ENCODE assay signal across 8 mouse cellular contexts in the genomic region with DNA sequence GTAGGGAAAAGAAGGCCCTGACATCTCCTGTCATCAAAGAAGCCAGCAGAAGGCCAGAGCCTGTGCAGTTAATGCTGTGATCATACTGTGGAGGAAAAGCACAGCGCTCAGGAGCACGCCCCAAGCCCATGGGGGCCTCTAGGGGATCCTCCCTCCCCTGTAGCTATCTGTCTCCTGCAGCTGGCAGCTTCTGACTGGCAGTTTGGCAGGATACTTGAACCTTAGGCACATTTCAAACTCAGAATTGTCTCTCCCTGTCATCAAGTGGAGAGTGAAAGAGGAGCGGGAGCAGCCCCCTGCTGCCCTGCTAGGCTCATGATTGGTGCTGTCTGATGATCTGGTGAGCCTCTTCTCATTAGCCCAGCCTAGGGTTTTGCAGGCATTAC. TPM values are rescaled to one million over a fixed set of nuclear protein-coding genes. Genes with fewer than 3 reads are reported as not detected.
DNase-seq lines count a peak whose midpoint lies in the region; ATAC-seq lines count a peak whose summit lies in the region.

No protein-coding gene starts in this region.

- H3K4me2 ChIP-seq in midbrain, embryonic 11.5 days, result no peak overlapping the region
- H3K4me2 ChIP-seq in stomach, embryonic 16.5 days (ENCODE audit: low read depth, low read length), result no peak overlapping the region

- H3K36me3 ChIP-seq in midbrain, embryonic 10.5 days, result no peaks in the 10 kb centered on the region
- no peaks in the 10 kb centered on the region for H3K36me3 ChIP-seq in midbrain, embryonic 11.5 days (ENCODE audit: control insufficient read depth, insufficient read depth, low read length)
- no peaks in the 10 kb centered on the region for H3K36me3 ChIP-seq in stomach, embryonic 16.5 days (ENCODE audit: control insufficient read depth, insufficient read depth, low read length)

- DNase-seq in midbrain, embryonic 10.5 days (ENCODE audit: low spot score), result no peak
- no peak for DNase-seq in midbrain, embryonic 11.5 days (ENCODE audit: low spot score, missing footprints)
- peak; percentile 94 for DNase-seq in heart, adult 11 months
- peak; percentile 91 for DNase-seq in liver
- no peak for DNase-seq in cerebellum, adult 8-10 months
- no peak for DNase-seq in right cerebral cortex, adult 18-20 months
- no peak for DNase-seq in left cerebral cortex, postnatal 14 days (ENCODE audit: low spot score in 2 of 2)

- H3K4me1 ChIP-seq in midbrain, embryonic 10.5 days, result peaks cover 22% of the 10 kb centered on the region
- no peaks in the 10 kb centered on the region for H3K4me1 ChIP-seq in midbrain, embryonic 11.5 days (ENCODE audit: control insufficient read depth, insufficient read depth, low read length)
- H3K4me1 ChIP-seq in stomach, embryonic 16.5 days (ENCODE audit: control insufficient read depth, insufficient read depth, low read length), result peaks cover 13% of the 10 kb centered on the region; the same call in 1 of the 2 replicates

- no peak for ATAC-seq in midbrain, embryonic 11.5 days (ENCODE audit: low FRiP score)
- peak; percentile 71 for ATAC-seq in stomach, embryonic 16.5 days (ENCODE audit: insufficient read depth, low FRiP score)

- no peaks in the 10 kb centered on the region for H3K9me3 ChIP-seq in midbrain, embryonic 10.5 days (replicated peaks)
- H3K9me3 ChIP-seq in midbrain, embryonic 11.5 days (ENCODE audit: control insufficient read depth, low read length), result no peaks in the 10 kb centered on the region
- no peaks in the 10 kb centered on the region for H3K9me3 ChIP-seq in stomach, embryonic 16.5 days (replicated peaks; ENCODE audit: control insufficient read depth, low read length)

- no peak overlapping the region for H3K9ac ChIP-seq in midbrain, embryonic 11.5 days (ENCODE audit: low read length)
- no peak overlapping the region for H3K9ac ChIP-seq in stomach, embryonic 16.5 days (ENCODE audit: low read length)

- no peak overlapping the region for H3K4me3 ChIP-seq in midbrain, embryonic 10.5 days
- H3K4me3 ChIP-seq in midbrain, embryonic 11.5 days (ENCODE audit: low read depth, low read length), result no peak overlapping the region
- H3K4me3 ChIP-seq in stomach, embryonic 16.5 days (replicated peaks; ENCODE audit: low read length), result no peak overlapping the region

- H3K27ac ChIP-seq in midbrain, embryonic 10.5 days (replicated peaks), result peak overlapping the region; percentile 43
- no peak overlapping the region for H3K27ac ChIP-seq in midbrain, embryonic 11.5 days (ENCODE audit: low read depth, low read length)
- H3K27ac ChIP-seq in stomach, embryonic 16.5 days (ENCODE audit: low read length), result peak overlapping the region; percentile 31; the same call in 1 of the 2 replicates

- intact Hi-C loops in left cerebral cortex, postnatal 14 days (cut with DNase I), result no loop called here

- no peaks in the 10 kb centered on the region for H3K27me3 ChIP-seq in midbrain, embryonic 10.5 days (ENCODE audit: low read depth, poor library complexity, severe bottlenecking)
- no peaks in the 10 kb centered on the region for H3K27me3 ChIP-seq in midbrain, embryonic 11.5 days (ENCODE audit: control insufficient read depth, insufficient read depth, low read length)
- no peaks in the 10 kb centered on the region for H3K27me3 ChIP-seq in stomach, embryonic 16.5 days (ENCODE audit: control insufficient read depth, insufficient read depth, low read length)

- WGBS in midbrain, embryonic 10.5 days, result 80% methylated on average over 3 of the region's 3 CpGs
- WGBS in midbrain, embryonic 11.5 days, result 58% methylated on average over 3 of the region's 3 CpGs
- 81% methylated on average over 3 of the region's 3 CpGs for WGBS in stomach, embryonic 16.5 days

RNA-seq across cellular contexts. Expression of gene Pcx, which starts 48.3 kb away (rescaled TPM):
- 20.9 and 24.1 TPM in 2 replicates for polyA plus RNA-seq in midbrain, embryonic 10.5 days (2016; fragmentation: Nextera tagmentation; extraction: Ambion mirVana)
- polyA plus RNA-seq in midbrain, embryonic 11.5 days (2014; fragmentation: Nextera tagmentation; extraction: Ambion mirVana), result 13.8 and 14.0 TPM in 2 replicates
- polyA plus RNA-seq in stomach, embryonic 16.5 days (2015; fragmentation: Nextera tagmentation; extraction: Ambion mirVana), result 24.0 and 30.0 TPM in 2 replicates
- 10 to 100 TPM; 57.2 to 59.2 TPM for total RNA-seq in left cerebral cortex, postnatal 14 days (2021)

RNA-seq across cellular contexts. Expression of gene Lrfn4, which starts 56.9 kb away (rescaled TPM):
- 5.6 and 6.5 TPM in 2 replicates for polyA plus RNA-seq in midbrain, embryonic 10.5 days (2016; fragmentation: Nextera tagmentation; extraction: Ambion mirVana)
- 7.5 and 7.6 TPM in 2 replicates for polyA plus RNA-seq in midbrain, embryonic 11.5 days (2014; fragmentation: Nextera tagmentation; extraction: Ambion mirVana)
- polyA plus RNA-seq in stomach, embryonic 16.5 days (2015; fragmentation: Nextera tagmentation; extraction: Ambion mirVana), result 2.1 and 2.5 TPM in 2 replicates
- 10 to 100 TPM; 59.2 to 66.1 TPM for total RNA-seq in left cerebral cortex, postnatal 14 days (2021)

Comparison
In these comparisons a context has a peak if more than half of its experiments do, and no peak if none do; other contexts are left out.
1. DNase-seq: peak in heart, adult 11 months (single experiment) and liver (single experiment); none in midbrain, embryonic 10.5 days (single experiment), midbrain, embryonic 11.5 days (single experiment), cerebellum, adult 8-10 months (single experiment), right cerebral cortex, adult 18-20 months (single experiment) and left cerebral cortex, postnatal 14 days (0 of 2).